Mouse (Mus musculus) lung, embryonic 14.5 days (tissue): ENCODE data around the gene Sbf2. TPM values are rescaled to one million over a fixed set of nuclear protein-coding genes. Genes with fewer than 3 reads are reported as not detected.

ENCODE experiments used
- ATAC-seq: fragments of 200-750 bp; cut with Nextera tagmentation; 2 replicates; pipeline ENCODE4 v1.8.0; 2017; ENCODE audit warnings: mild to moderate bottlenecking, moderate TSS enrichment, moderate library complexity; ENCODE audit not compliant: insufficient read depth
- DNase-seq: peaks from one replicate; pipeline ENCODE4 v3.0.0-alpha.2; 2015
- H3K27ac ChIP-seq: fragments of 300-500 bp; sonication (generic); 2 replicates; pipeline ENCODE4 v1.5.1; 2014; ENCODE audit warnings: low read depth, mild to moderate bottlenecking, moderate library complexity
- H3K27me3 ChIP-seq: fragments of 300-500 bp; sonication (generic); 2 replicates; pipeline ENCODE4 v1.6.1; 2014; ENCODE audit warnings: low read length, control low read depth; ENCODE audit not compliant: insufficient read depth
- H3K36me3 ChIP-seq: fragments of 300-500 bp; sonication (generic); 2 replicates; pipeline ENCODE4 v1.6.1; 2014; ENCODE audit warnings: control low read depth; ENCODE audit not compliant: insufficient read depth
- H3K4me1 ChIP-seq: fragments of 300-500 bp; sonication (generic); 2 replicates; pipeline ENCODE4 v1.6.1; 2014; ENCODE audit warnings: antibody characterized with exemption, control low read depth; ENCODE audit not compliant: insufficient read depth
- H3K4me2 ChIP-seq: fragments of 300-500 bp; sonication (generic); 2 replicates; pipeline ENCODE4 v1.6.1; 2014; ENCODE audit warnings: mild to moderate bottlenecking
- H3K4me3 ChIP-seq: fragments of 300-500 bp; sonication (generic); 2 replicates; pipeline ENCODE4 v1.5.1; 2014; ENCODE audit warnings: low read depth, low read length
- H3K9ac ChIP-seq: fragments of 300-500 bp; sonication (generic); 2 replicates; pipeline ENCODE4 v1.6.1; 2014
- H3K9me3 ChIP-seq: fragments of 300-500 bp; sonication (generic); 2 replicates; pipeline ENCODE4 v1.6.1; 2016; ENCODE audit warnings: low read depth, low read length, control low read depth
- CTCF ChIP-seq: IDR thresholded peaks from 2 replicates; pipeline ENCODE4 v1.5.1; 2016; ENCODE audit warnings: antibody characterized with exemption, low read depth
- WGBS: fragments of 180-500 bp; shearing (Covaris S2); extraction: QIAGEN DNeasy Blood & Tissue Kit; methylation state at CpG from one replicate; pipeline ENCODE4 v1.1.7; 2014; 5-methylcytosine and 5-hydroxymethylcytosine counted together
- polyA plus RNA-seq: library from polyadenylated mRNA; unstranded; fragments of >200 nt; fragmentation: Nextera tagmentation; extraction: Ambion mirVana; gene quantifications from 2 replicates; pipeline ENCODE4 v1.2.1, GENCODE M21; 2014

Sbf2 gene
- polyA plus RNA-seq, 1 experiment from 2014 or later, result 45.4 TPM

- no peaks in the 10 kb centered on the region for H3K36me3 ChIP-seq
- peak overlapping the region; percentile 27 for H3K4me2 ChIP-seq
- no peaks in the 10 kb centered on the region for H3K27me3 ChIP-seq
- peak overlapping the region; percentile 91 for H3K27ac ChIP-seq
- 18% methylated on average over 17 of the region's 17 CpGs for WGBS
- ATAC-seq (peak; percentile 96), DNase-seq (peak; percentile 86)
- no peak overlapping the region for H3K4me3 ChIP-seq
- H3K9me3 ChIP-seq, result no peaks in the 10 kb centered on the region
- TF ChIP-seq CTCF, result no peak
- peaks cover 12% of the 10 kb centered on the region for H3K4me1 ChIP-seq
- 0 out of 2 replicates have a peak overlapping the region, but pooled peaks have one; percentile 13 for H3K9ac ChIP-seq
Observed at GRCm38 (mm10) chr7:110296889-110297603, 317.7 kb downstream of the Sbf2 start.

- WGBS, result 78% methylated on average over 4 of the region's 4 CpGs
- no peak for TF ChIP-seq CTCF
- no peaks in the 10 kb centered on the region for H3K9me3 ChIP-seq
- H3K27ac ChIP-seq, result no peak overlapping the region
- no peak overlapping the region for H3K4me3 ChIP-seq
- DNase-seq (no peak), ATAC-seq (no peak)
- H3K36me3 ChIP-seq, result no peaks in the 10 kb centered on the region
- peaks cover 11% of the 10 kb centered on the region for H3K4me1 ChIP-seq
- H3K9ac ChIP-seq, result no peak overlapping the region
- no peak overlapping the region for H3K4me2 ChIP-seq
- H3K27me3 ChIP-seq, result no peaks in the 10 kb centered on the region
Observed at GRCm38 (mm10) chr7:110289647-110290046, 325.1 kb downstream of the Sbf2 start.

GRCm38 (mm10) chr7:110288731-110289191 lies 326.0 kb downstream of the Sbf2 start:
- Histone ChIP-seq H3K36me3 (no peaks in the 10 kb centered on the region), H3K9ac (no peak overlapping the region), H3K4me1 (peaks cover 11% of the 10 kb centered on the region), H3K27ac (peak overlapping the region; percentile 74), H3K4me3 (no peak overlapping the region), H3K4me2 (no peak overlapping the region), H3K9me3 (no peaks in the 10 kb centered on the region), H3K27me3 (no peaks in the 10 kb centered on the region)
- peak; percentile 89 for DNase-seq
- TF ChIP-seq CTCF, result no peak
- ATAC-seq, result peak; percentile 68; the same call in 1 of the 2 replicates
- 58% methylated on average over 6 of the region's 6 CpGs for WGBS

DNA sequence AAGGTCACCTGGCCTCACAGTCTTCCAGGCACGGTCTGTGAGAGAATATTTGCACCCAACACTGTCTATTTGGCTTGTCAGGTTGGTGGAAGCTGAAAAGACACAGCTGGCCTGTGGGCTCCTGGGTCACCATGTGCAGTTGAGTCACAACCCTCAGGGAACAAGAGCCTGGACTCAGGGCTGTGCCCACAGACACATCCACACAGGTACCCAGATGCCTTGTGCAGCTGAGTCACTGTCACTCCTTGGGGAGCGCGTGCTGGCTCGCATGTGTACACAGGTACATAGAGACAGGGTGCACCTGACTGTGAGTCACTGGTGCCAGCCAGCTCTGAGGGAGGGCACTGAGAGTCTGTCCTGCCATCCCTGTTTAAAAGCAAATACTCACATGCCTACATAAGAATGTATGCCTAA lies 326.5 kb downstream of the Sbf2 start:
- Histone ChIP-seq H3K4me2 (no peak overlapping the region), H3K4me1 (peaks cover 11% of the 10 kb centered on the region), H3K36me3 (no peaks in the 10 kb centered on the region), H3K27me3 (no peaks in the 10 kb centered on the region), H3K9me3 (no peaks in the 10 kb centered on the region), H3K27ac (peak overlapping the region; percentile 74; the same call in 1 of the 2 replicates), H3K9ac (no peak overlapping the region), H3K4me3 (no peak overlapping the region)
- ATAC-seq, result peak; percentile 15; the same call in 1 of the 2 replicates
- no peak for TF ChIP-seq CTCF
- DNase-seq, result peak; percentile 41
- WGBS, result 69% methylated on average over 4 of the region's 4 CpGs

DNA sequence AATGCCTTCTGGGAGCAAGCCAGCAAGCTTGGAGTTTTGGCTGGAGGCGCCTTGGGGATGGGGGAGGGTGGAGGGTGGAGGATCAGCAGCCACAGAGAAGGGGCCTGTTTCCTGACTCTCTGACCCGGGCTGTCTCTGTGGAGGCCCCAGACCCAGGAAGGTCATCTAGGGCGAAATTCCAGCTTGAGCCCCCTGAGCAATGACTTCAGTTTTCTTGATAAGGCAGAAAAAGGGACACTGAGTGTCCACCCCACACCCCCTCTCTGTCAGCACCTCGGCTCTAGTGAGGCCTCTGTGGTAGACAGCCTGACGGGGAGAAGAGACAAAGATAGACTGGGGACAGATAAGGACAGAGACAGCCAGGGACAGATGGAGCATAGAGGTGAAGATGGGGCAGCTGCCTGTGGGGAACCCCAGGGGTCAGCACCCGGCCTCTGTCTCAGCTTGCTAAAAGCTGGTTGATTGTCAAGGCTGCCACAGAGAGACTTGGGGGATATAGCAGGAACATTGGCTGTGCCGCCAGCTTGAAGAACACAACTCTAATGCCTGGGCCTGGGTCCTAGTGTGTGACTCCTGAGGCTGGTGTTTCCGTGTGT lies 327.1 kb downstream of the Sbf2 start:
- Histone ChIP-seq H3K4me2 (no peak overlapping the region), H3K4me3 (no peak overlapping the region), H3K27ac (peak overlapping the region; percentile 74; the same call in 1 of the 2 replicates), H3K27me3 (no peaks in the 10 kb centered on the region), H3K36me3 (0 out of 2 replicates have a peak, but pooled peaks cover 1% of the 10 kb centered on the region), H3K4me1 (peaks cover 11% of the 10 kb centered on the region), H3K9me3 (no peaks in the 10 kb centered on the region), H3K9ac (no peak overlapping the region)
- 33% methylated on average over 8 of the region's 8 CpGs for WGBS
- no peak for TF ChIP-seq CTCF
- ATAC-seq (peak; percentile 52), DNase-seq (peak; percentile 77)

- Histone ChIP-seq H3K27me3 (no peaks in the 10 kb centered on the region), H3K27ac (peak overlapping the region; percentile 42; the same call in 1 of the 2 replicates), H3K9me3 (no peaks in the 10 kb centered on the region), H3K4me2 (no peak overlapping the region), H3K4me3 (no peak overlapping the region), H3K9ac (no peak overlapping the region), H3K4me1 (peaks cover 11% of the 10 kb centered on the region), H3K36me3 (peaks cover 8% of the 10 kb centered on the region; the same call in 1 of the 2 replicates)
- 7% methylated on average over 12 of the region's 12 CpGs for WGBS
- TF ChIP-seq CTCF, result peak; percentile 96
- ATAC-seq (peak; percentile 88), DNase-seq (peak; percentile 91)
Observed at GRCm38 (mm10) chr7:110286838-110287475, 327.8 kb downstream of the Sbf2 start.
